Mouse (Mus musculus) kidney, adult 2 months (tissue): Measurements from ENCODE around the gene Aqp7.

Experiments used
- CTCF ChIP-seq: fragments of 200-500 bp; conservative IDR thresholded peaks from 2 replicates; pipeline ENCODE4 v1.5.1; 2011; ENCODE audit warnings: low read depth, mild to moderate bottlenecking, control low read depth, low read length, moderate library complexity, mixed read lengths; ENCODE audit not compliant: insufficient read depth, insufficient read length
- POLR2A ChIP-seq: fragments of 200-500 bp; IDR thresholded peaks from one replicate; pipeline ENCODE4 v1.6.1; 2011; ENCODE audit warnings: low read depth, low read length, control low read depth

- TF ChIP-seq CTCF, result no peak
- TF ChIP-seq POLR2A, result no peak
Measured at GRCm38 (mm10) chr4:41042880-41043279, 5.1 kb downstream of the Aqp7 start.
